Mouse (Mus musculus): ENCODE results near the gene Prpf40b.

Prpf40b gene

GRCm38 (mm10) chr15:99295484-99295981 is 646 bp downstream of the Prpf40b start, which contains the start of gene Fam186b:
Gene Fam186b, minus strand, starts transcription at chr15:99295888.
- peak; percentile 51 for DNase-seq

DNA sequence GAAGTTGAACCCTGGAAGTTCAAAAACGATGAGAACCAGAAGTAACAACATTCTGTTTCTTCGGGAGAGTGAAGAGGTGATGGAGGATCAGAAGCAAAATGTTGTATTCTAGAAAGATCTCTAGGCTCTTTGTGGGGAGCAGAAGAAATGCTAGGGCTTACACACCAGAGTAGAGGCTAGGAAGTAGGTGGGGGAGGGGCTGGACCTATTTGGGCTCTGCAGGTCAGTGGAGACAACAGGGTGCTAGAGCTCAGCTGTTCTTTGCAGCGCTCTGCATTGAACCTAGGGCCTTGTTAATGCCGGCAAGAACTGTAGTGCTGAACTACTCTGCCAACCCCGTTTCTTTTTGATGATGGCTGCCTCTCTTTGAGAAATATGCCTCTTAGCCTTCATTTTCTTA is 1.3 kb downstream of the Prpf40b start:
- DNase-seq, result peak; percentile 17

GRCm38 (mm10) chr15:99307476-99307875 is 12.6 kb downstream of the Prpf40b start:
- no peak for DNase-seq

DNA sequence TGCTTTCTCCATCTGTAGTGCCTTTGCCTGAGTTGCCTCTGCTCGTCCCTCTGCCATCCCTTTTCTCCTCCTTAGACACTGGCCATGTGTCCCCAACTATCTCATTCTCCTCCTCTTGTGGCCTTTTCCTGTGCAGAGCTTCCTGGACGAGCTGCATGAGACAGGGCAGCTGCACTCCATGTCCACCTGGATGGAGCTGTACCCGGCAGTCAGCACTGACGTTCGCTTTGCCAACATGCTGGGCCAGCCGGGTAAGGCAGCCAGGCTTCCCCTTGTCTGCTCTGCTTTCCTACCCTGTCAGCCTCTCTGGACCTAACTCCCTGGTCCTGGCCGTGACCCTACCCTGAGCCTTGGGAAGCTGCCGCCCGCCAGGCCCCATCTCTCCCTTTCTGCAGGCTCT is 14.7 kb downstream of the Prpf40b start:
- DNase-seq, result no peak

GRCm38 (mm10) chr15:99310617-99311016 is 15.7 kb downstream of the Prpf40b start:
- DNase-seq, result no peak

DNA sequence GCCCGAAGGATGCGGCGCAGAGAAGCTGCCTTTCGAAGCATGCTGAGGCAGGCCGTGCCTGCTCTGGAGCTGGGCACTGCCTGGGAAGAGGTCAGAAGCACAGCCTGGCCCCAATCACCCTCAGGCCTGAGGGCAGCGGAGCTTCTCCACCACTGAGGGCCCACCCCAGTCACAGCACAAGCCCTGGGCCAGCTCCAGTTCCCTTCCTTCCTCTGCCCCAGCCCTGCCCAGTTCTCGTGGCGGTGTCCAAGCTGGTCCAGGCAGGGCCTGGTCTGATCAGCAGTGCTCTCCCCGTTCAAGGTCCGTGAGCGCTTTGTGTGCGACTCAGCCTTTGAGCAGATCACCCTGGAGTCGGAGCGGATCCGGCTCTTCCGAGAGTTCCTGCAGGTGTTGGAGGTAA is 20.0 kb downstream of the Prpf40b start:
- DNase-seq, result no peak

DNA sequence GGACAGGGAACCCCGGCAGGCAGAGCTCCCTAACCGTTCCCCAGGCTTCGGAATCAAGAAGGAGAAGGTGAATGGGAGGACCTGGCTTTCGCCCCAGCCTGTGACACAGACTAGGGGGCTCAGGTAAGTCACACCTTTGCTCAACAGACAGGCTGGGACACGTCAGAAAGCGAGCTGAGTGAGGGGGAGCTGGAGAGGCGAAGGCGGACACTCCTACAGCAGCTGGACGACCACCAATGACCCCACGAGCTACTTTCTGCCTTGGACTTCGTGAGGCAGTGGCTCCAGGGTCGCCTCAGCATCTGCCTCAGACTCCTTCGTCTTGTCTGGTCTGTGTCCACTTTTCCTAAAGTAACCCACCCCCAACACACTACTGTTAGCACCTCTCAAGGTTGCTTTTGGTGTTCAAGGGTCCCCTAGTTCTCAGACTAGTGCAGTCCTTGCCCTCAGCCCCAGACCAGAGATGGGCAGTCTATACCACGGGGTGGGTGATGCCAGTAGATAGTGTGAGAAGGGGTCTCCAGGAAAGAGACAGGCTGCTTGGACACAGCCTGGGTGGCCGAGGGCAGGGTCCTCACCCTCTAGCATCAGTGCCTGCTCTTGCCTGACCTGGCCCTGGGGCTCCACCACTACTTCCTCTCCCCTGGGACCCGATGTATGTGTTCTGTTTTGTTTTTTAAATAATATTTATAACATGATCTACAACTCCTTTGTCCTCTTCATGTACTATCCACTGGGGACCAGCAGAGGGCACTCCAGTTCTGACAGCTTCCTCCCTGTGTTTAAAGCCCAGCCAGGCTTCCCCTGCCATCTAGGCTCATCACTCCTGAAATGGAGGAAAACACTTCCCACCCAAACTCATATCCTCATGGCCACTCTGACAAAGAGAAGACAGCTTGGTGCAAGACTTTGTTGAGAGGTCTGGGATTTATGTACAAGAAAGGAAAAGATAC is 21.7 kb downstream of the Prpf40b start:
- peak; percentile 81 for DNase-seq

- DNase-seq, result no peak
Measured at GRCm38 (mm10) chr15:99317267-99317651, 22.4 kb downstream of the Prpf40b start.

DNA sequence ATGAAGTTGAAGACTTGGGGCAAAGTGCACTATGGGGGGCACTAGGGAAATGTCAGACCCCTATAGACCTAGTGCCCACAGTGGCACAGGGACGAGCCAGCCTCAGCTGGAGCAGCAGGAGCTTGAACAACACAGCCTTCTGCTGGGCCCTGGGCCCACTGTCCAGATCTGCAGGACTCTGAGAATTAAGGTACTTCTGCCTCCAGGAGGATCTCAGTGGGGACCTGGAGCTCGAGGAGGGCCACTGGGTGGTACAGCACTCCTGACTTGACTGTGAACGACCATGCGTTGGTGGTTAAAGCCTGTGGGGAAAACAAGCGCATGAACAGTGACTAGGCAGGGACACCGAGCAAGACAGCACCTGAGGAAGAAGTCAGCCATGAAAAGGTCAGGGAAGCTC is 23.2 kb downstream of the Prpf40b start:
- no peak for DNase-seq

DNA sequence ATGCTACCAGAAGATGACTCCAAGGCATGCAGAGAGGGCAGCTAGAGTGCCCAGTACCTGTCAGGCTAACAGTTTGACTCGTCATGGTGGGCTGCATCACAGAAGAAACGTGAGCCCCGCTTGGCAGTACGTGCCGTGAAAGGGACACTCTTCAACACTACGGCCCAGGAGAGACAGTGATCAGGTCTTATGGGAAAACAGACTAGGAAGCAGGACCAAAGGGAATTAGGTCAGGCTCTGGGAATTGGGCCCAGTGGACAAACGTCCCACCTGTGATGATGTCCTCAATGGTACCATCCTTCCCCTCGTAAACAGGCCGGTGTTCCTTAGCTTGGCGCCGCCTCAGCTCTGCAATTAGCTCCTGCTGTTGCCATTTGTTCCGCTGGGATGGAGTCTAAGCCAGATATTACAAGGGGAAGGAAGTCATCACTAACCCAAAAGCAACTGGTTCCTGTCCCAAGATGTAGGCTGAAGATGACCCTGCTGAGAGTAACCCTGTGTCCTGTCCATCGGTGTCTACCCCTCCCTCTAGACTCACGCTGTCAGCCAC is 24.0 kb downstream of the Prpf40b start:
- no peak for DNase-seq

- DNase-seq, result no peak
Measured at GRCm38 (mm10) chr15:99319411-99319871, 24.6 kb downstream of the Prpf40b start.

DNA sequence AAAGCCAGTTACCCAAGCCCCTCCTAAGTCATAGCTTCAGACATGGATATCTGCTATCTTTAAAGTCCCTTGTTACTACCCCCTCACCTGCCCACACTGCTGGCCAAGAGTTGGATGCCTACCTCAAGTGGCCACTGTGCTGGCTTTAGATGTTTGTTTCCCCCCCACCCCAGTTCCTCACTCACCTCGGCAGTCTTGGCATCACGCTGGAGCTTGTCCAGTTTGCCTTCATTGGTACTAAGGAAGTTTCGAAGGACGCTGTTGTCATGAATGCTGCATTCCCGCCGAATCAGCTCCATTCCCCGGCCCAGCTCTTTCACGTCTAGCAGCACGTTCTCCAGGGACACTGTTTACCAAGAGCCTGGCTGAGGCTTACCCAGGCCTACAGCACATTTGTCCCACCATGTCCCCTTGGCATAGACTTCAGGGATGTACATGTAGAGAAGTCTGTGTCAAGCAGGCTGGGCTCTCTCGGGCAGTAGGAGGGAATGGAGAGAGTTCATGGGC is 25.3 kb downstream of the Prpf40b start:
- DNase-seq, result no peak

DNA sequence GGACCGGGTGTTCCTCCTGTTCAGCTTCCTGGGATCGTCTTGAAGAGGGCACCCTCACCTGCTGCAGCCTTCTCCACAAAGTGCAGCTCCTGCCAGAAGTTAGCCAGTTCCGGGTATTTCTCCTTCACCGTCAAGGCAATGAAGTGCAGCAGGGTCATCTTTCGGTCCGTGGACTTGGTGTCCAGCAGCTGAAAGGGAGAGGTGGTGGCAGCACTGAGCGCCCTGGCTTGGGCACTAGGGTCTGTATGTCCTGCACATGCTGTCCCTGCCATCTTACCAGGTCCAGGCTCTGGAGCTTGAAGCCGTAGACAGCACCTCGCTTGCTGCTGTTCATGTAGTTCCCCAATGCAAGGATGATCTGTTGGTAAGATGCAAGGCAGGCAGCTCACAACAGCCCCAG is 26.1 kb downstream of the Prpf40b start:
- no peak for DNase-seq

DNA sequence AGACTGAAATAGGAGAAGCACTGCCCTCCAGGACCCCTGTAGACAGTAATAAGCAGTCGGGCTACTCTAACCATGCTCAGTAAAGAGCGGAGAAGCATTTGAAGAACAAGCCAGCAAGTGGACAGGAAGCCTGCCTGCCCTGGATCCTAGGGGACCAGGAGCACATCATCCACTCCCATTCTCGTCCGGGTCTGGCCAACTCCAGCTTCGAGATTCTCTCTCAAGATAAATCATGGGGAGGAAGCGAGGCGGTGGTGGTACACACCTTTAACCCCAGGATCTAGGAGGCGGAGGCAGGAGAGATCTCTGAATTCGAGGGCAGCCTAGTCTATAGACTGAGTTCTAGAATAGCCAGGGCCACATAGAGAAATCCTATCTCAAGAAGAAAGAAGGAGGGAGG is 29.3 kb downstream of the Prpf40b start:
- no peak for DNase-seq

DNA sequence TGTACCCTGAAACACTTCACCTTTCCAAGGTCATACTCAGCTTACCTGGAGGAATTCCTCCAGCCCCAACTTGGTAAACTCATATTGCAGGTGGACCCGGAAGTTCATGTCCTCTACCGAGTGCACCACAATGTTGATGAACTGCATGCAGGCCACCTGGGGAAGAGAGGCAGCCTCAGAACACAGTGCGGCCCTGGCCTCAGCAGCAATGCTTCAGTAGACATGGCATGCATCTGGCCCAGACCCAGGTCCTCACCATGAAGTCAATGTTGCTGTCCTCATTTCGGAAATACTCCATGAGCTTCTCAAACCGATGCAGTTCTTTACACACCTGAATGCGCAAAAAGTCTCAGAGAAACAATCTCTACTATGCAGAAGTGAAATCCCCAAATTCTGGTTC is 30.7 kb downstream of the Prpf40b start:
- DNase-seq, result no peak

DNA sequence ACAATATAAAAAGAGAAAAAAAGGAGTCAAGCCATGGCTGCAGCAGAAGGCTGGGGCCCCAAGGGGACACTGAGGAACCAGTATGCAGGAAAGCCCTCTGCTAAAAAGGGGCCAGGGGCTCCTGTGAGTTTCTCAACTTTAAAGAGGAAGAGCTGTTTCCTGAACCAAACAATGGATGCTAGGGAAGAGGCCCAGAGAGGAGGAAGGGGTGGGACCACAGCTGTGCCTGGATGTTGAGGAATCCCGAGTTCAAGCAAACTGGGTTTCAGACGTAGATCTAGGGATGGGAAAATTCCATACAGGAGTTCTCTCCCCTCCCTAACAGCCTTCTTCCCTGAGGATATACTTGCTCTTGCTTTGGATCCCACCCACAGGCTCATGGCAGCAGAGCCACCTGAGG is 31.5 kb downstream of the Prpf40b start:
- DNase-seq, result no peak

- DNase-seq, result peak; percentile 76
Measured at GRCm38 (mm10) chr15:99326959-99327358, 32.1 kb downstream of the Prpf40b start.

DNA sequence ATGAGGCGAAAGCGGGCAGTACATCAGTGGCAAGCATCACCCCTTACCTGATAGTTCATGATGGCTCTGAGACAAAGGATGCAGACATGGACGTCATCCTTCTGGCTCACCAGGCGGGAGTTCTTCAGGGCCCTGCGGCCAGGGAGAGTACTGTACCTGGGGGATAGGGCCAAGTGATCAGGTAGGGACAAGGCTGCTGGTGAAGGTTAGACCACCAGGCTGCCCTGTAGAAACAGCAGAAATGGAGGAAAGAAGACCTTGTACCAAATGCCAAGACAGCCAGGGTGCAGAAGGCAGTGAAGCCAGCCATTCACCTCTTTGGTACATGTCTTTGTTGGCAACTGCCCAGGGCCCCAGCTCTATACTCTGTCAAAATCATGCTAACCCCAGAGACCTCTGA is 33.1 kb downstream of the Prpf40b start:
- no peak for DNase-seq

DNA sequence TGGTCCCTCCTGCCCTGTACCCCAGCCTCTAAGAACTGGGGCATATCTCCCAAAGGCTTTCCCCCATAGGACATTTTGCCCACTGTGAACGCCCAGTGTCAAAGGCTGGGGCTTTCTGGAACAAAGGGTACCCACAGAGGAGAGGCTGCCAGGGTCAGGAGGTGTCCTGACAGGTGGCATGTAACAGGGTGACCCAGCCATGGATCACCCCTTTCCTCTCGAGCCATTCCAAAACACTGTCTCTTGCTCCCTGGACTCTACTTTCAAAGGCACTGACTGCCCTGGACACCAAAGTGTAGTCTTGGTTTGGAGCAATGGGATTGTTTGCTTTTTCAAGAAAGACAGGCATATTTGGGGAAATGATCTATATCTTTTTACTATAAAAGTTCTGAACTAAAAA is 35.4 kb downstream of the Prpf40b start:
- DNase-seq, result no peak

GRCm38 (mm10) chr15:99331341-99331740 is 36.5 kb downstream of the Prpf40b start:
- DNase-seq, result no peak

GRCm38 (mm10) chr15:99332111-99332510 is 37.2 kb downstream of the Prpf40b start:
- no peak for DNase-seq

DNA sequence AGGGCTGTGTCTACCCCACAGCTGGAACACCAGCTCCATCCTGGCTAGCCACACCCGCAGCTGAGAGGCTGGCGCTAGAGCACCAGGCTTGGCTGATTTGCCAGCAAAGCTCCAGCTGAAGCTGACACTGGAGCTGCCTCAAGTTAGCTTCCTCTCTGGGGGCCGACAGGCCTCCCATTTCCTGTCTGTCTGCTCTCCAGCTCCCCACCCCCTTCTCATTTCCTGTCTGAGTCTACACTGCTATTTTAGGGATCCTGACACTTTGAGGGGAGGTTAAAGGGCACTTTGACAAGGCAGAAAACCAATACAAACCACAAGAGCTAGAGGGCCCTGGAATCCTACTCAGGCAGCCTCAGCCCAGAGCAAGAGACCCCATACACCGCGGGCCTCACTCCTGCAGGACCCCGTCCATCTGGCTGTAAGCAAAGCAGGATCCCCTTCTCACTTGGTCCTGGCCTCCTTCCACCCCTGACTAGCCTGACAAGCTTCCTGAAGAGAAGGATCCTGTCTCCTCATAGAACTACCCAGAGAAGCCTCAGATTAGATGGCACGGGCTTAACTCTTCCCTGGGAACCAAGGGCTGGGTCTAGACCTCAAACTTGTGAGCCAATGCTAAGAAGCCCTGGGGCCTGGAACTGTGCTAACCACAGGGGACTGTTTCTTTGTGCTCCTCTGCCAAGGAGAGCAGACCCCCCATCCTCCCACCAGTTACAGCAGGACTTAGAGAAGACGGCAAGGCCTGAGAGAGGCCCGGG is 38.2 kb downstream of the Prpf40b start:
- peak; percentile 89 for DNase-seq

- no peak for DNase-seq
Measured at GRCm38 (mm10) chr15:99333676-99334065, 38.8 kb downstream of the Prpf40b start.
